Mouse (Mus musculus) cortical plate, adult 2 months (tissue): ENCODE results near the gene Gnb5.

ENCODE experiments used
- CTCF ChIP-seq: fragments of 200-500 bp; IDR thresholded peaks from 2 replicates; pipeline ENCODE4 v1.5.1; 2011; ENCODE audit warnings: mild to moderate bottlenecking, control low read depth, low read length; ENCODE audit not compliant: insufficient read depth; ENCODE audit errors: extremely low read depth
- POLR2A ChIP-seq: fragments of 200-500 bp; IDR thresholded peaks from 2 replicates; pipeline ENCODE4 v1.6.1; 2011; ENCODE audit warnings: mild to moderate bottlenecking, low read length, control low read depth; ENCODE audit not compliant: insufficient read depth; ENCODE audit errors: extremely low read depth

GRCm38 (mm10) chr9:75259656-75260055 lies 46.4 kb upstream of the Gnb5 start:
- TF ChIP-seq CTCF = no peak
- no peak for TF ChIP-seq POLR2A
